Mouse (Mus musculus): Measurements from ENCODE around the gene Zfp62.

Gene Zfp62

DNA sequence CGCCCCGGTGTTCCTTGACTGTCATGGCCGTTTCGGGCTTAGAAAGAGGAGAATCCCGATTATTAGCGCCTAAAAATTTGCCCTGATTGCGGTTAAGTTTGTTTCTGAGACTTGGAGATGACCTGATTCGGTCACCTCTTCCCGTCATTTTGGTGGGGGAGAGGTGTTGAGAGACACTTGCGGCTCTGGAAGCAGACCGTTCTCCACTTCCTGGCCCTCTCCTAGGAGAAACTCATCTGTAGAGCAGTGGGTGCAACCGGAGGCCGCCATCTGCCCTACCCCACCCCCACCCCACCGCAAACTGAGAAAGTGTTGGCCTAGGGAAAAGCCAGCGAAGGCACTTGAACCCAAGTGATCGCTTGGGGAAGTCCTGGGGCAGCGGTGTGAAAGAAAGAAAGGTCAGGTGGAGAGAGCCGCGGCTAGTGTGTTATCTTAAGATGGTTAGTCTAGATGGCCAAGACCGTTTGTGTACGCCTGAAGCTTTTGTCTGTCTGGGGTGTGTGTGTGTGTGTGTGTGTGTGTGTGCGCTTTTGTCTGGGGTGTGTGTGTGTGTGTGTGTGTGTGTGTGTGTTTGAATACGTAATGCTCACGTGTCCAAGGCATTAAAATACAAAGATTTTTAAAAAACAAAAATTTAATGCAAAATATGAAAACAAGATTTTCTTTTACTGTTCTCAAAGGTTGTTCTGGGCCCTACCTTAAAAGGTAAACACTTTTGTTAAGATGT lies 842 bp downstream of the Zfp62 start:
- in situ Hi-C loops (cut with MboI; ENCODE audit: low sequenced_read_pairs): no loop called here

DNA sequence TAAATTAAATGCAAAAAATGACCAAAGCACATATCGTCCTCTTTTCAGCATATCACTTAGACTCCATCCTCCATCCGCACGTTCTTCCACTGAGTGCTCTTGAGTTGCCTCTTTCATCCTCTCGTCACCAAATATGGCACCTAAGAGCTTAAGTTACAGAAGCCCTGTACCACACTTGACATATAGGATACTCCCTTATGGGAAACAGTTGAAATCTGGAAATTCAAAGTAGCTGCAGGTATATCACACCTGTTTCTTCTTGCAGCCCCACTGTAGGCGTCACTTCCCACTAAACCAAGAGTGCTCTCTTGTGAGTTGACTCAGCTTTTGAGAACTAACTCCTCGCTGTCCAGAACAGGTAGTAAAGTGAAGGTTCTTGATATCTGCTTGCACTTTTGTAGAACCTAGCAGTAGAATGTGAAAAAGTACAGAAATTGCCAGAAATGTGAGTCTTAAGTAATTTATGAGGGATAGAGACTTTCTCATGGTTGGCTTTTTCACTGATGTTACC lies 2.0 kb downstream of the Zfp62 start:
- in situ Hi-C loops (cut with MboI; ENCODE audit: low sequenced_read_pairs): no loop called here

DNA sequence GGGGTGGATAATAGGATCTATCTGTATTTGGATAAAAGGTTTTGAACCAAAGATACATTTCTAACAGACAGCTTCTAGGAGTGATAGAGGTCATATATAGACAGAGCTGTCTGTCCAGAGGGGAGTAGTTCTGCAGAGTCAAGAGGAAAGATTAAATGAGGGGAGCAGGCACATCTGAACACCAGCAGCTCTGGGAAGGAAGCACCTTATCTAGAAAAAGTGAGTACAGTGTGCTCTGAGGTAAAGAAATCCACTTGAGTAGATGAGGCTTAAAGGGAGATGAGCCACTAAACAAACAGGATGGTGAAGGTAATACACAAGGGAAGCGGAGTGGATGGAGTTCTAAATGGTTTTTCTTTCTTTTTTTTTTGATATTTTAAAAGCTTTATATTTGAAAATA lies 4.4 kb downstream of the Zfp62 start:
- in situ Hi-C loops (cut with MboI; ENCODE audit: low sequenced_read_pairs): no loop called here

DNA sequence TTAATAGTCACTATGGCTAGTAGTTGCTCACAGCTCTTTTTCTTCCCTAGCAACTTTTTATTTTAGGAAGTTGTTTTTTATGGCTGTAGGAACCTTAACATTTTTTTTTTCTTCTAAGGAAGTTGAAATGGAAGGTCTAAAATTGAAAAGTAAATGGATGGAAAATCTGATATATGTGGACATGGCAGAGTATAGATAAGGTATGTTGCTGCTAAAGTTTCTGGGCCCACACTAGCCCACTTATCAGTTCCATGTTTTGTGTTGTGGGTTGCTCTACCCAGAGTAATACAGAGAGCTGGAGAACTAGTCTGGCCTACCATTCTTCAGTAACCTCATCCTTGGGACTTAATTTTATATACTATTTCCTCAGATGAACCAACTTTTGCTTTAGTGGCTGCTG lies 9.5 kb downstream of the Zfp62 start:
- in situ Hi-C loops (cut with MboI; ENCODE audit: low sequenced_read_pairs): no loop called here

DNA sequence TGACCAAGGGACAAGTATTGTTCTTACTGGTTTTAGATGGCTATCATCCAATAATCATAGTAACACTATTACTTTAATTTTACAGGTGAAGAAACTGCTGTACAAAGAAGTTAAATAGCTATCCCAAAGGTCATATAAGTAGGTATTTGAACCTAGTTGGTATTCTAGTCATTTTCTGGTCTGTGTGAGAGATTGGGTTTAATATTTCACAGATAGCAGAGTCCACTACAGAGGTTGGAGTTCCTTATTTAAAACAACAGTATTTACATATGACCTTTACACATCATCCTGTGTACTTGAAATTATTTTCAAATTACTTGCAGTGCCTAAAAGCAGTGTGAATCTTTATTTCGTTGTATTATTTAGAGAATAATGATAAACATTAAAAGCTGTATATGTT lies 10.4 kb downstream of the Zfp62 start:
- in situ Hi-C loops (cut with MboI; ENCODE audit: low sequenced_read_pairs): no loop called here

DNA sequence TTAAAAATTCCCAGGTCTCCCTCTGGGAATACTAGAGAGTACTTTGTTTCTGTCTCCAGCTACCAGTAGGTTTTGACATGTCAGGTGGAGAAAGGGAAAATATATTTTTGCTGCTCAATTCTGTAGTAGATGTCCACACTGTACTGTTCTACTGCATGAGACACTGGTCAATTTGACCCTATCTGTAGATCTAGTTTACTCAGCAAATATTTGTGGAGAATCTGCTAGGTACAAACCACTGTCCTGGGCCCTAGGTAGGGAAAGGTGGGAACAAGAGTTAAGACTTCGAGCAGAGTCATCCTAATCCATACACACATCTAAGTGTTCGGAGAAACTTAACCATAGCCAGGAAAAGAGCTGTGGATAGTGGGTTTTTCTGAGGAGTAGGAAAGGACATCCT lies 16.2 kb downstream of the Zfp62 start:
- in situ Hi-C loops (cut with MboI; ENCODE audit: low sequenced_read_pairs): no loop called here

DNA sequence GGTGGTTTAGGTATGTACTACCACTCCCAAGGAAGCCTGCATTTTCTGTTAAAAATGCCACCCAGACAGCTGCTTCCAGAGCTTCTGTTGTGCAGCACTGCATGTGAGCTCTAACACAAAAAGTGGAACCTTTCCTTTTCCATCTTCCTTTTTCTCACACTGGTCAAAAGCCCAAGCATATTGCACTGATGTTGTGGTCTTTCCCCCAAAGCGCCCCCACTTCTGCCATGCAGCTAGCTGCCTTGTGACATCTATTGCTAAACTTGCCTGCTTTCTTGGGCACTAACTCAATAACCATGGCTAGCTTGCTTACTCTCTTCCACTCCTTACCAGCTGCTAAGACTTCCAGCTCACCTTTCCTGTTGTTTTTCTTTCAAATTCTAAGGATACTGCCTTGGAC lies 21.4 kb downstream of the Zfp62 start:
- in situ Hi-C loops (cut with MboI; ENCODE audit: low sequenced_read_pairs): no loop called here

DNA sequence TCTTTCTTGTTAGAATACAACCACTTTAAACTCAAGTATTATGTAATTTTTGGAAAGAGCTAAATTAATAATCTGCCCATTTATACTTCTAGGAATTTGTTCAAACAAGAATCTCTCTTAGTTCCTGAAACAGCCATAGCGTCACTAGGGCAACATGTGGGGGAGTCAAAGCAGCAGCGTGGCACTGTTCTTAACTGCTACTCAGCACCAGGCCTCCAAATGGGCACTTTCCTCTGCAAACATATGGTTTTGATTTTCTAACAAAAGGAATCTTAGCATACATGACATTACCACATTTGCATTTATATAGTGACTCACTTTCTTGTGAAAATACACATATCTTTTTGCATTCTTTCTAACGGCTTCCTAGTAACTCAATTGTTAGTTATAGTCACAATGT lies 29.7 kb downstream of the Zfp62 start:
- in situ Hi-C loops (cut with MboI; ENCODE audit: low sequenced_read_pairs): no loop called here

DNA sequence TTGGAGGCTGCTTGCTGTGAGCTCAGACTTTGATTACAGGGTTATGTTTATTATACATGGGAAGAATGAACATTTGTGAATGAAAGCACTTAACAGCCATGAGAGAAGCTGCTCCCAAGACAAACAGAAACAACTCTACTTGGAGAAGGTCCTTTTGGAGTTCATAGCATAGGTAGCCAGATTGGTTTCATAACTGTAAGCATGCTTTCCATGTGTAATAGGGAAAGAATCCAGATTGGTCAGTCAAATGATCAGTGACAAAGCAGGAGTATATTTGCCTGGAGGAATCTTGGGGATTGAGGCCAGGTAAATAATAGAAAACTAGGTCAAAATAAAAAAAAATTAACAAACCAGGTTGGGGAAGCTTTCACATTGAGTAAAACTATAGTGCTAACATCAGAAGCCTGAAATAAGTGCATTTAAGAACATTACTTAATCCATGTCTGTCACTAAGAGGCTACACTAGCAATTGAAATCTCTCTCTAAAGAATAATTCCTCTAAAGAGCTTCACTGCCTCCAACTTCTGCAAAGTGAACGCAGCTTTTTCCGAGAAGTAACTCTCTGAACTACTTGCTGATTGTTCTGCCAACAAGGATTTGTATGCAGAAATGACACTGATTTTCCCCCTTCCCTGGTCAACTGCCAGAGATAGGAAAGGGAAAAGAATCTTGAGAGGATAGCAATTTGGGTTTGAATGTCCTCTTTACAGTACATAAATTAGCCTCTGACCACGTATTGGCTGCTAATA lies 32.5 kb downstream of the Zfp62 start:
- in situ Hi-C loops (cut with MboI; ENCODE audit: low sequenced_read_pairs): no loop called here

DNA sequence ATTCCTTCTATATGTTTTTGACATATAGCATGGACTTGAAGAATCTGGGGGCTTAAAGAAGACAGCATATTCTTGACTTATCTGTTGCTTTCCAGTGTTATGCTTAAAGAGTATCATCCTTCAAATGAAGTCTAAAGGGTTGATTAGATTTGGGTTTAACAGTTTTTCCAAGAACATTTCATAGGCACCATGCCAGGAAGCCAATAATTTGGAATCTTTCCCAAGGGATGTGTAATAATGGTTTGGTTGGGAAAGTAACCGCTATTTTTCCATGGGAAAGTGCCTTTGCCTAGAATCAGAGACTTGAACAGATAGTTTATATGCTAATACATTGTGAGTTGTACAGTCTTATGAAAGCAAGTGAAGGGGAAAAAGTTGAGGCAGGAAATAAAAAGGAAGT lies 33.8 kb downstream of the Zfp62 start:
- in situ Hi-C loops (cut with MboI; ENCODE audit: low sequenced_read_pairs): no loop called here

DNA sequence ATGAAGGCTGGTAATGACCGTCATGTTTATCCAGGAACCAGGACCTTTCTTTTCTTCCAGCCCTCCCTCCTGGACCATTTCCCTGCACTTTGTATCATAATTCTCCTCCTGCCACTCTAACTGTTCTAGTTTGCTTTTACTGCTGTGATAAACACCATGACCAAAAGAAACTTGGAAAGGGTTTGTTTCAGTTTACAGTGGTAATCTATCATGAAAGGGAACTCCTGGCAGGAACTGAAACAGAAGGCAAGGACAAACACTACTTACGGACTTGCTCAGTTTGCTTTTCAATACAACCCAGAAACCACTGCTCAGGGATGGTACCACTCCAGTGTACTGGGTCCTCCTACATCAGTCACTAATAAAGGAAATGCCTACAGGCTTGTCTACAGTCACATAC lies 34.4 kb downstream of the Zfp62 start:
- in situ Hi-C loops (cut with MboI; ENCODE audit: low sequenced_read_pairs): no loop called here

DNA sequence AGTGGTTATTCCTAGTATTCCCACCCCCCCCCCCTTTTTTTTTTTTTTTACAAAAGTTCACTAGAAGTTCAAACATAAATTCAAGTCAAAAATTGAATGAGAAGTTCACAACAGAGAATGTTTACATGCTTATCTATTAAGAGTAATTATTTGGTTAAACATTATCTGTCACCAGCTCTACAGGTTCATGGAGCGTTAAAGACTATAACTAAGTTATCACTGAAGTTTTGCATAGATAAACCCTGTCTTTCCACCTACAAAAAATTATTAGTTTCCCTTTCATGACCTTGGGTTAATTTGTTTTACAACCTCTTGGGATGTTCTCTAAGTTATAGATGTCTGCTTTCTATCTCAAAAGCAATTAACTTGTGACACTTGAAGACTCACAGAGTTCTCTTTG lies 37.2 kb downstream of the Zfp62 start:
- in situ Hi-C loops (cut with MboI; ENCODE audit: low sequenced_read_pairs): no loop called here

DNA sequence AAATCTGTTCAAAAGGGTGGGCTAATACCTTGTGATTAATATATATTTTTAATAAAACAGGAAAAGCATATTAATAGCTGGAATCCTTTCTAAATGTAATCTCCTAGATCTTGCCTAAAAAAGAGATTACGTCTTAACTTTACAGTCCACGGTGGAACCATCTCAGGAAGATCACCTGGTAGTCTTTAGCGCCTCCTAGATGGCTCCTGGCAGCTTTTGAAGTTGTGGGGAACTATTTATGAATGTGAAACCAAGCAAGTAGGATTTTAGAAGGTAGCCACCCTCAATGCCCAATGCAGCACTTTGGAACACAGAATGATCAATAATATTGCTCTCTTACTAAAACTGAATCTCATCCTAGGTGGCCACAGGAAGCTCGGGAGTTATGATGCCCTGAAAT lies 37.8 kb downstream of the Zfp62 start:
- in situ Hi-C loops (cut with MboI; ENCODE audit: low sequenced_read_pairs): no loop called here

DNA sequence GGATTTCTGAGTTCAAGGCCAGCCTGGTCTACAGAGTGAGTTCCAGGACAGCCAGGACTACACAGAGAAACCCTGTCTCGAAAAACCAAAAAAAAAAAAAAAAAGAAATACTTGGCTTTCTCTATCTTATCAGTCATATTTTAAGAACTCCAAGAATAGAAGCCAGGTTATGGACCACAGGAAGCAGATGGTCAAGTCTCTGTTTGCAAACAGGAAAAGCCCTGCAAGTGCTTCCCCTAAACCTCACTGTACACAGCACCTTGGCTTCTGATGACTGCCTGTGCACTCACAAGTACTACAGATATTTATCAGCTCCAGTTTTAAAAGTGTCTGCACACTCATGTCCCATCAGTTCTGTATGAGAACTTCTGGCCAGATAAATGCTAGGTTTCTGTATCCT lies 38.4 kb downstream of the Zfp62 start:
- in situ Hi-C loops (cut with MboI; ENCODE audit: low sequenced_read_pairs): no loop called here

DNA sequence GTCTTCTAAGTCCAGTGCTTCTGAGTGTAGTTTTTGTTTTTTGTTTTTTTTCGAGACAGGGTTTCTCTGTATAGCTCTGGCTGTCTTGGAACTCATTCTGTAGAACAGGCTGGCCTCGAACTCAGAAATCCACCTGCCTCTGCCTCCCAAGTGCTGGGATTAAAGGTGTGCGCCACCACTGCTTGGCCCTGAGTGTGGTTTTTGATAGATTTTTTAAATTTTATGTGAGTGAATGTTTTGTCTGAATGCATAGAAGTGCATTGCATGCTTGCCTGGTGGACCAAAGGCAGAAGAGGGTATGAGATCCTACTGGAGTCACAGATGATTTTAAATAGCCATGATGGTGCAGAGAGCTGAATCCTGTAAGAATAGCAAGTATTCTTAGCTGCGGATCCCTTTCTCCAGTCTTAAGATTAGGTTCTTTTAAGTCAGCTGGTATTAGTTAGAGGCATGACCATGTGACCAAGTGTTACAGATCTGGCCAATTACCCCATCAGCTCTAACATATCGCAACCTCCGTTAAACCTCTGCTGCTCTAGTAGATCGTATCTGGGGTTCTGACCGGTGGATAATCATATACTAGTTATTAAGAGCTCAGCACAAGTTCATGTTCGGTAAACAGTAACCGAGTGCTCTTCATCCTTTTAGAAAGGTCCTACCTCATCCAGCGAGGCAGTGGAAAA lies 40.0 kb downstream of the Zfp62 start:
- in situ Hi-C loops (cut with MboI; ENCODE audit: low sequenced_read_pairs): no loop called here

DNA sequence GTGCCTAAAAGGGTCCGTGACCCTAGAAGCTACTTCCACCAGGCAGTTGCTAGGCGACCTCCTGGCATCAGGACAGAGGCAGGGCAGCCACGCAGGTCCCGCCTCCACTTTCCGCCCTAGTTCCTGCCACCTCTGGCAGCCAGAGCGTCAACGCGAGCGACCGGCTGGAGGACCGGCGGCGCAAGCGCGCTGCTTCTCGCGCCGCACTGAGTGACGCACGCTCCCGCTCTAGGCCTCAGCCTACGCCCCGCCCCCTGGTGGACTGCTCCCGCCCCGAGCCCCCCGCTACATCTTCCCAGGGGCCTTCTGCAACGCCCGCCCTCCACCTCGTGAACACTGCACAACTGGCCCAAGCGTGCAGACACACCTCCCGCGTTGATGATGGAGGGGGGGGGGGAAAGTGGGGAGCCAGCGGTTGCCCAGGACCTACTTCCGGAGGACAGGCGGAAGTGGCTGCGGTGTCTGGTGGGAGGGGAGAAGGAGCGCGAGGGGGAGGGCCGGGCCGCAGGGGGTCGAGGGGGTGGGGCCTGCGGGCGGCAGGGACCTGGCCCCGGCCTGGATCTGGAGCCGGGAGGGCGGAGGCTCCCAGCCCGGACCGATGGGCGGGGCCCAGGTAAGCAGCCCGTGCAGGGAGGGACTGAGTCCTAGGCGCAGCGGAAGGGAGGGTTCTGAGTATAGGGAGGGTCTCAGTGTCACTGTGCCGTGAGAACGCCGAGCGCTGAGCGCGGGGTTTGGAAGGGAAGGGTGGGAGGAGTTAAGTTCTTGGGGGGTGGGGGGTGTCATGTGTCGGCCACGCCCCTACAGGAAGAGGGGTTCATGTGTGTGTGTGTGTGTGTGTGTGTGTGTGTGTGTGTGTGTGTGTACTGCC lies 40.9 kb downstream of the Zfp62 start, which contains the start of gene Mgat1:
Gene Mgat1 (plus strand): TSS at position 465 of the 868 bp plus-strand sequence.
- in situ Hi-C loops (cut with MboI; ENCODE audit: low sequenced_read_pairs): no loop called here

DNA sequence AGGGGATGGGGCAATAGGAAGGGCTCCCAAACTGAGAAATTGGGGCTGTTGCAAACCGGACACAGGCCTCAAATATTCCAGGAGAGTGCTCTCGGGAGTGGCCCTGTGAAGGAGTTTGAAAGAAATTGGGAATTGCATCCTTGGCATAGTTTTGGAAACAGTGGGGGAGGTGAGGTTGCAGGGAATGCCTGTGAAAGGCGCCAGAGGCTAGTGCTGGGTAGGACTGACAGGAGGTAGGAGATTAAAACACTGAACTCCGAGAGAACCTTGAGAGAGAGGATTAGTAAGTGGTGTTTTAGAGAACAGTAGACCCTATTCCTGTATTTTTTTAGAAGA lies 41.5 kb downstream of the Zfp62 start:
- in situ Hi-C loops (cut with MboI; ENCODE audit: low sequenced_read_pairs): no loop called here

DNA sequence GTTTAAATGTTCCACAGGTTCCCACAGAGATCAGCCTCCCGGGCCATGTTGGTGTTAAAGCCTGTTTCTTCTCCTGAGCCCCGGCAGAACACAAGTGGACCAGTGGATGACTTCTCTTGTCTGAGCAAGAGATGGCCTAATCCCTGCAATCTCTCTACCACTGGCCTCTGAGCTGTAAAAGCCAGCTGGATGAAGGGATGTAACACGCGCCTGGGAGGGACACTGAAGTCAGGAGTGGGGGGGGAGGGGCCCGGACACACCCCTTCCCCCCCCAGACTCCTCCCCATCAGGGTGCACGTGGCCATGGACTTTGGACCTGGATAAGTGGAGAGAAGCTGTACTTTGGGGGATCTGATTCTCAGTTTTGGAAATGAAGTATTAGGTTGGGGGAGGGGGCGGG lies 42.1 kb downstream of the Zfp62 start:
- in situ Hi-C loops (cut with MboI; ENCODE audit: low sequenced_read_pairs): no loop called here

DNA sequence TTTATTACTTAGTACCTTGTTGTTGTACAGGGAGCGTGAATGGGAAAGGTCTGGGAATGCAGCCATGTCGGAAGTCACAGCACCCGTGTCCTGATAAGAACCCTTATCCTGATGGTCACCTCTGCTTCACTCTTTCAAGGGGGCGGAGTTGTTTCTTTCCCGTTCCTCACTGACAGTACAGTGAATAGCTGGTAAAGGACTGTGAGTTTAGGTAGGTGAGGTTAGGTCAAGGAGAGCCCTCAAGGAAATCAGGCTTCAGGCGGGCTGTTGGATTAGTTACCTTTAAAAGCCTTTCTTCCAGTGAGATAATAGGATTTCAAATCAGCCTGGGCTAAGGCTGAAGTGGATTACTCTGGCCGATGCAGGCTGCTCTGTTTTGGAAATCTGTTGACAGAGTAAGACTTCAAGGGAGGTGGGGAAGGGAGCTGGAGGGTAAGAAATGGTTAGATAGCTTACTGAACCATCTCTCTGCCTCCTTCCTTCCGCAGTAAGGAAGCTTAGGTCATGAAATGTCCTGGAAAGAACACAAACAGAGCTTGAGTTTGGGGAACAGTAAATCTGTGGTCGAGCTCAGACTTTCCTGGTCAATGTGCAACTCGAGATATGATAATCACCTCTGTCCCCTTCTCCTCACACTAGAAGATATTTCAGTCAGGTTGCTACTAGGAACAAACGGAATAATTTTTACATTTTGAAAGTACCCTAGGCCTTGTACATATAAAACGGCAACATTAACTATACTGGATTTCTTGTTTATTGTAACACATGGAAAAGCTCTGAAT lies 42.7 kb downstream of the Zfp62 start:
- in situ Hi-C loops (cut with MboI; ENCODE audit: low sequenced_read_pairs): no loop called here

DNA sequence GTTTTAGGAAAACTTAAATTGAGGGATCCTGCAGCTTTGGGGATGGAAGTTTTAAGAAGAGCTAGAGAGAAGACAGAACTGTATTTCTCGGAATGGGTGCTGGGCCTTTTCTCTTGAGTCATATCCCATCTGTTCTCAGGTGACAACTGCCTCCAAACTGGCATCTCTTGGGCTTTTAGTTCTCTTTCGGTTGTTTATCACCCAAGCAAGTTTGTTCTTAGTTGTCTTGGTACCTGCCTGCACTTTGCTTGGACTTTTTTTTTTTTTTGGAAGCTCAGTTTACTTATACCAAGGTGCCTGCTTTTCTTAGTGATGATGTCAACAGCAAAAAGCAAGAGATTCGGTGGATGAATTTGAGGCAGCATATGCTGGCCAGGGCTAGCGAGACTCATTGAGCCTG lies 43.4 kb downstream of the Zfp62 start:
- in situ Hi-C loops (cut with MboI; ENCODE audit: low sequenced_read_pairs): no loop called here
